Mouse (Mus musculus) neural tube, embryonic 14.5 days (tissue): Measurements from ENCODE around the gene Arpc5. TPM values are rescaled to one million over a fixed set of nuclear protein-coding genes. Genes with fewer than 3 reads are reported as not detected.
A peak's percentile ranks its signal among the peaks of the same experiment; 100 is the strongest.

Source experiments
- ATAC-seq: fragments of 200-750 bp; cut with Nextera tagmentation; 2 replicates; pipeline ENCODE4 v1.8.0; 2017; ENCODE audit warnings: low read depth, mild to moderate bottlenecking, moderate TSS enrichment, moderate library complexity
- H3K27ac ChIP-seq: fragments of 300-500 bp; sonication (generic); 2 replicates; pipeline ENCODE4 v1.5.1; 2014; ENCODE audit warnings: low read depth, mild to moderate bottlenecking, control low read depth, low read length, moderate library complexity, mixed read lengths
- H3K27me3 ChIP-seq: fragments of 300-500 bp; sonication (generic); 2 replicates; pipeline ENCODE4 v1.6.1; 2014; ENCODE audit warnings: low read length; ENCODE audit not compliant: control insufficient read depth, insufficient read depth
- H3K36me3 ChIP-seq: fragments of 300-500 bp; sonication (generic); 2 replicates; pipeline ENCODE4 v1.6.1; 2014; ENCODE audit warnings: low read length, mixed read lengths; ENCODE audit not compliant: control insufficient read depth, insufficient read depth
- H3K4me1 ChIP-seq: fragments of 300-500 bp; sonication (generic); 2 replicates; pipeline ENCODE4 v1.6.1; 2014; ENCODE audit warnings: low read length; ENCODE audit not compliant: control insufficient read depth, insufficient read depth
- H3K4me2 ChIP-seq: fragments of 300-500 bp; sonication (generic); 2 replicates; pipeline ENCODE4 v1.6.1; 2014; ENCODE audit warnings: mild to moderate bottlenecking, low read depth, low read length, control low read depth
- H3K4me3 ChIP-seq: fragments of 300-500 bp; sonication (generic); 2 replicates; pipeline ENCODE4 v1.5.1; 2014; ENCODE audit warnings: low read depth, low read length, control low read depth, mixed read lengths
- H3K9ac ChIP-seq: fragments of 300-500 bp; sonication (generic); replicated peaks from 2 replicates; pipeline ENCODE4 v1.6.1; 2014; ENCODE audit warnings: low read depth, mild to moderate bottlenecking, control low read depth, low read length, mixed read lengths
- H3K9me3 ChIP-seq: fragments of 300-500 bp; sonication (generic); 2 replicates; pipeline ENCODE4 v1.6.1; 2016; ENCODE audit warnings: low read length; ENCODE audit not compliant: control insufficient read depth
- WGBS: fragments of 180-500 bp; shearing (Covaris S2); extraction: QIAGEN DNeasy Blood & Tissue Kit; methylation state at CpG from one replicate; pipeline ENCODE4 v1.1.7; 2014; 5-methylcytosine and 5-hydroxymethylcytosine counted together
- polyA plus RNA-seq: library from polyadenylated mRNA; unstranded; fragments of >200 nt; fragmentation: Nextera tagmentation; extraction: Ambion mirVana; gene quantifications from 2 replicates; pipeline ENCODE4 v1.2.1, GENCODE M21; 2014

Gene Arpc5
- polyA plus RNA-seq, 1 experiment from 2014 or later = 259 TPM

GRCm38 (mm10) chr1:152804907-152805306 lies 38.6 kb downstream of the Arpc5 start:
- no peaks in the 10 kb centered on the region for H3K36me3 ChIP-seq
- ATAC-seq = no peak
- 87% methylated on average over 6 of the region's 6 CpGs for WGBS

DNA sequence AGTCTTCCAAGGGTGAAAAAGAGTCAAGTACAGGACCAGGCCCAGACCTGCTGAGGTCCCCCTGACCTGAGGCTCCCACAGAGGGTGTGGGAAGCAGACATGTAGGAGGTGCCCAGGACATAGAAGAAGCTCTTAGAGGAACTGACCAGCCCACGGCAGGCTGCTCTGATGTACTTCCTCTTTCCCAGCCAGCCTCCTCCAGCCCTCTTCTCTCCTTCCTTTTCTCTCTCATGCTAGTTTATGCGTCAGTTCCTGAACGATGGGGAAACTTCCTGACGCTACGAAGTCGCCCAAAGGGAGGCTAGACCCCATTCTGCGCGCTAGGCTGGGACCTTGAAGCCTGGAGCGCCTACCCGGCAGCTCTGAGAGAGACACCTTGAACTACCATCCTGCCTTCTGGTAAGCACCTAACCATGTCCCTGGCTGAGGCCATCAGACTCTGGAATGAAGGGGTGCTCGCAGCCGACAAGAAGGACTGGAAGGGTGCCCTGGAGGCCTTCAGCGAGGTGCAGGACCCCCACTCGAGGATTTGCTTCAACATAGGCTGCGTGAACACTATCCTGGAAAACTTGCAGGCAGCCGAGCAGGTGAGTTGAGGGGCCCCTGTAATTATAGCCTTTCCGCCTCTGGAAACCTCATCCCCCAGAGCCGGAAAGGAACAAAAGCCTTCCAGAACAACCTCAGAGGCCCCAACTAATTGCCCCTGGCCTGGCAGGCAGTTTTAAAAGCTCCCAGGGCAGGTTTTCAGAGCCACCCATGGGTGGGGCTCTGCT lies 41.5 kb downstream of the Arpc5 start:
- H3K9ac ChIP-seq = no peak overlapping the region
- no peaks in the 10 kb centered on the region for H3K27me3 ChIP-seq
- 67% methylated on average over 18 of the region's 18 CpGs for WGBS
- H3K4me1 ChIP-seq = no peaks in the 10 kb centered on the region
- ATAC-seq = no peak
- no peaks in the 10 kb centered on the region for H3K36me3 ChIP-seq
- H3K27ac ChIP-seq = no peak overlapping the region
- no peak overlapping the region for H3K4me3 ChIP-seq
- H3K4me2 ChIP-seq = no peak overlapping the region
- no peaks in the 10 kb centered on the region for H3K9me3 ChIP-seq

More at GRCm38 (mm10) chr1:152804907-152805306, 38.6 kb downstream of the Arpc5 start:
- no peaks in the 10 kb centered on the region for H3K27me3 ChIP-seq
- H3K4me1 ChIP-seq = no peaks in the 10 kb centered on the region
- no peak overlapping the region for H3K4me3 ChIP-seq
- H3K27ac ChIP-seq = no peak overlapping the region
- no peaks in the 10 kb centered on the region for H3K9me3 ChIP-seq
- no peak overlapping the region for H3K9ac ChIP-seq
- H3K4me2 ChIP-seq = no peak overlapping the region

DNA sequence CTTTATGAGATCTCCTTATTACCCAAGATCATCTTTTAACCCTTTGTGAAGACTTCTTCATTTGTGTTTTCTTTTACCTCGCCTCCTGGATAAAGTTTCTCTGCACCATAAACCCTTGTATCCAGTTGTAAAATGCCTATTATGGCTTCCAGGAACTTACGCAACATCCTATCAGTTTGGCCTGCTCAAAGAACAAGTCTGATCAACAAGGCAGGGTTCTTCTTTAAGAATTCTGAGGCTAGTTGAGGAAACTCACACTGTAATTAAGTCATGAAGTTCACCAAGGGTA lies 42.0 kb downstream of the Arpc5 start:
- Histone ChIP-seq H3K27ac (no peak overlapping the region), H3K36me3 (no peaks in the 10 kb centered on the region), H3K9me3 (no peaks in the 10 kb centered on the region), H3K4me2 (no peak overlapping the region), H3K9ac (no peak overlapping the region), H3K4me3 (no peak overlapping the region), H3K27me3 (no peaks in the 10 kb centered on the region), H3K4me1 (no peaks in the 10 kb centered on the region)
- ATAC-seq = no peak
- WGBS = 70% methylated on average over 2 of the region's 2 CpGs

GRCm38 (mm10) chr1:152809541-152810252 lies 43.4 kb downstream of the Arpc5 start:
- 38% methylated on average over 8 of the region's 8 CpGs for WGBS
- Histone ChIP-seq H3K9me3 (no peaks in the 10 kb centered on the region), H3K36me3 (no peaks in the 10 kb centered on the region), H3K4me1 (no peaks in the 10 kb centered on the region), H3K27me3 (no peaks in the 10 kb centered on the region), H3K4me3 (no peak overlapping the region), H3K4me2 (no peak overlapping the region), H3K27ac (no peak overlapping the region), H3K9ac (no peak overlapping the region)
- ATAC-seq = no peak

- no peak overlapping the region for H3K9ac ChIP-seq
- no peaks in the 10 kb centered on the region for H3K27me3 ChIP-seq
- no peak for ATAC-seq
- no peak overlapping the region for H3K4me2 ChIP-seq
- no peak overlapping the region for H3K4me3 ChIP-seq
- H3K27ac ChIP-seq = no peak overlapping the region
- no peaks in the 10 kb centered on the region for H3K9me3 ChIP-seq
- 60% methylated on average over 13 of the region's 13 CpGs for WGBS
- H3K36me3 ChIP-seq = no peaks in the 10 kb centered on the region
- 0 out of 2 replicates have a peak, but pooled peaks cover 5% of the 10 kb centered on the region for H3K4me1 ChIP-seq
These were observed 44.4 kb downstream of the Arpc5 start for GRCm38 (mm10) chr1:152810533-152811439.

- no peaks in the 10 kb centered on the region for H3K9me3 ChIP-seq
- no peak overlapping the region for H3K27ac ChIP-seq
- no peak overlapping the region for H3K4me3 ChIP-seq
- peak; percentile 77 for ATAC-seq
- WGBS = 20% methylated on average over 7 of the region's 7 CpGs
- H3K4me2 ChIP-seq = no peak overlapping the region
- no peaks in the 10 kb centered on the region for H3K27me3 ChIP-seq
- peaks cover 13% of the 10 kb centered on the region; the same call in 1 of the 2 replicates for H3K4me1 ChIP-seq
- no peaks in the 10 kb centered on the region for H3K36me3 ChIP-seq
- no peak overlapping the region for H3K9ac ChIP-seq
These were observed 48.9 kb downstream of the Arpc5 start for GRCm38 (mm10) chr1:152815265-152815701.

GRCm38 (mm10) chr1:152817027-152817769 lies 50.9 kb downstream of the Arpc5 start:
- WGBS = 10% methylated on average over 12 of the region's 12 CpGs
- Histone ChIP-seq H3K27me3 (no peaks in the 10 kb centered on the region), H3K9ac (no peak overlapping the region), H3K27ac (peak overlapping the region; percentile 36; the same call in 1 of the 2 replicates), H3K4me2 (no peak overlapping the region), H3K4me1 (peaks cover 13% of the 10 kb centered on the region; the same call in 1 of the 2 replicates), H3K9me3 (no peaks in the 10 kb centered on the region), H3K4me3 (no peak overlapping the region), H3K36me3 (no peaks in the 10 kb centered on the region)
- ATAC-seq = peak; percentile 47; the same call in 1 of the 2 replicates

DNA sequence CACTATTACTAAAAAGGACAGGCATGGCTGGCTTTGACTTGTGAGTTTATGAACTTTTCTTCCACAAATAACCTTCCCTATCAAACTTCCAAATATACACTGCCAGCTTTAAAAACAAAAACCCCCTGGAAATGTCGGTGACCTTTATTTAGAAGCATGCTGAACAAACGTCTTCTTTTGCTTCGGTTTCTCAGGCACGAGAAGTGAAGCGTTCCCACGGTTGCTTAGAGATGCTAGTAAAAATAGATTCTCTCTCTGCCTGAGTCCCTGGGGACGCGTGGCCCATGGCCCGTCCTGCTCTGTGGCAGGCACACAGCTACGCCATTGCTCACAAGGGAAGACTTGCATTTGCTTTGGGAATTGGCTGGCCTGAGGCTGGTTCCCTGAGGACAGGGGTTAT lies 51.5 kb downstream of the Arpc5 start:
- Histone ChIP-seq H3K4me3 (no peak overlapping the region), H3K27me3 (no peaks in the 10 kb centered on the region), H3K9me3 (no peaks in the 10 kb centered on the region), H3K27ac (0 out of 2 replicates have a peak overlapping the region, but pooled peaks have one; percentile 11), H3K4me2 (no peak overlapping the region), H3K4me1 (peaks cover 13% of the 10 kb centered on the region; the same call in 1 of the 2 replicates), H3K9ac (no peak overlapping the region), H3K36me3 (no peaks in the 10 kb centered on the region)
- 6% methylated on average over 10 of the region's 10 CpGs for WGBS
- ATAC-seq = no peak
